Mouse (Mus musculus) midbrain, embryonic 15.5 days (tissue): Measurements from ENCODE around the gene Map3k19. TPM values are rescaled to one million over a fixed set of nuclear protein-coding genes. Genes with fewer than 3 reads are reported as not detected.

Experiments used
- ATAC-seq: fragments of 200-750 bp; cut with Nextera tagmentation; replicated peaks from 2 replicates; pipeline ENCODE4 v1.8.0; 2017; ENCODE audit warnings: moderate TSS enrichment
- H3K27ac ChIP-seq: fragments of 300-500 bp; sonication (generic); 2 replicates; pipeline ENCODE4 v1.5.1; 2015; ENCODE audit warnings: mild to moderate bottlenecking, inconsistent platforms
- H3K27me3 ChIP-seq: fragments of 300-500 bp; sonication (generic); replicated peaks from 2 replicates; pipeline ENCODE4 v1.6.1; 2015; ENCODE audit warnings: inconsistent platforms
- H3K36me3 ChIP-seq: fragments of 300-500 bp; sonication (generic); replicated peaks from 2 replicates; pipeline ENCODE4 v1.6.1; 2015; ENCODE audit warnings: inconsistent platforms
- H3K4me1 ChIP-seq: fragments of 300-500 bp; sonication (generic); 2 replicates; pipeline ENCODE4 v1.6.1; 2015; ENCODE audit warnings: inconsistent platforms
- H3K4me2 ChIP-seq: fragments of 300-500 bp; sonication (generic); 2 replicates; pipeline ENCODE4 v1.6.1; 2015; ENCODE audit warnings: inconsistent platforms, mild to moderate bottlenecking, moderate library complexity
- H3K4me3 ChIP-seq: fragments of 300-500 bp; sonication (generic); 2 replicates; pipeline ENCODE4 v1.5.1; 2015; ENCODE audit warnings: mild to moderate bottlenecking, inconsistent platforms
- H3K9ac ChIP-seq: fragments of 300-500 bp; sonication (generic); 2 replicates; pipeline ENCODE4 v1.6.1; 2015; ENCODE audit warnings: mild to moderate bottlenecking, inconsistent platforms
- H3K9me3 ChIP-seq: fragments of 300-500 bp; sonication (generic); 2 replicates; pipeline ENCODE4 v1.6.1; 2016; ENCODE audit warnings: inconsistent platforms
- WGBS: fragments of 180-500 bp; shearing (Covaris S2); methylation state at CpG from one replicate; pipeline ENCODE4 v1.1.7; 2015; ENCODE audit warnings: mixed read lengths; 5-methylcytosine and 5-hydroxymethylcytosine counted together
- polyA plus RNA-seq: library from polyadenylated mRNA; unstranded; fragments of >200 nt; fragmentation: Nextera tagmentation; extraction: Ambion mirVana; gene quantifications from 2 replicates; pipeline ENCODE4 v1.2.1, GENCODE M21; 2015

Gene Map3k19
- polyA plus RNA-seq, 1 experiment from 2014 or later: 0.58 TPM

DNA sequence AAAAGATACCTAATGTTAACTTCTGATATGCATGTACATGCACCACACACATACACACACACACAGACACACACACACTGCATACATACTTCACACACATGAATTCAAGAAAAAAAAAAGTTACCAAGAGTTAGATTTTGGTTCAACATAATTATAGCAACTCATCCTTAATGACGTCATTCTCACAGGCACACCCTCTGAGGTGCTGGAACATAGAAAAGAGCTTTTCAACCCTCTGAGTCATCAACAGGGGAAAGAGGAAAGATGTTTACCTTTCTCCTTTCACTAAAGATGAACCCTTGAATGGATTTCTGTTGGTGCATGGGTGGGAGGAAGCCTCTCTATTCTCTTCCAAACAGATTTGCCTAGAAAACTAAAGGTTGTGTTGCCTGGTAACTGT, 16.2 kb downstream of the Map3k19 start:
- H3K27me3 ChIP-seq: no peaks in the 10 kb centered on the region
- no peak overlapping the region for H3K4me2 ChIP-seq
- no peak overlapping the region for H3K9ac ChIP-seq
- H3K27ac ChIP-seq: no peak overlapping the region
- H3K9me3 ChIP-seq: no peaks in the 10 kb centered on the region
- peaks cover 4% of the 10 kb centered on the region; the same call in 1 of the 2 replicates for H3K4me1 ChIP-seq
- H3K4me3 ChIP-seq: no peak overlapping the region
- WGBS: 66% methylated on average over 1 of the region's 1 CpGs
- ATAC-seq: no peak
- H3K36me3 ChIP-seq: no peaks in the 10 kb centered on the region

DNA sequence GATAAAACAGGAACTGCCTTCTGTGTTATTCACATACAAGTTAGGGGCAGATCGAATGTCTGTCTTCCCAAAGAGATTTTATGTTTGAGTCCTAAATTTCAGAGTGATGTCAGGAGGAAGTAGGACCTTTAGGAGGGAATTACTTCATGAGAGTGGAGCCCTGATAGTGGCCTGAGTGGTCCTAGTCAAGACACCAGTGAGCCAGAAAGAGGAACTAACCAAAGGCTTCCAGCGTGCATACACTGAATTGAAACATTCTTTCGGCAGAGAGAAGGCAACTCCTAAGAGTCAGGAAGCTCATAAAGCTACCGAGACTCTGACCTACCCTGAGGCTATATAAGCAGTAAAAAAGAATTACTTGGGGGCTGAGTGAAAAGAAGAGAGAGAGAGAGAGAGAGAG, 18.2 kb downstream of the Map3k19 start:
- no peak overlapping the region for H3K4me2 ChIP-seq
- H3K27ac ChIP-seq: no peak overlapping the region
- no peaks in the 10 kb centered on the region for H3K9me3 ChIP-seq
- no peak for ATAC-seq
- no peak overlapping the region for H3K9ac ChIP-seq
- WGBS: 75% methylated on average over 4 of the region's 4 CpGs
- no peak overlapping the region for H3K4me3 ChIP-seq
- H3K27me3 ChIP-seq: no peaks in the 10 kb centered on the region
- H3K4me1 ChIP-seq: peaks cover 4% of the 10 kb centered on the region; the same call in 1 of the 2 replicates
- H3K36me3 ChIP-seq: no peaks in the 10 kb centered on the region

DNA sequence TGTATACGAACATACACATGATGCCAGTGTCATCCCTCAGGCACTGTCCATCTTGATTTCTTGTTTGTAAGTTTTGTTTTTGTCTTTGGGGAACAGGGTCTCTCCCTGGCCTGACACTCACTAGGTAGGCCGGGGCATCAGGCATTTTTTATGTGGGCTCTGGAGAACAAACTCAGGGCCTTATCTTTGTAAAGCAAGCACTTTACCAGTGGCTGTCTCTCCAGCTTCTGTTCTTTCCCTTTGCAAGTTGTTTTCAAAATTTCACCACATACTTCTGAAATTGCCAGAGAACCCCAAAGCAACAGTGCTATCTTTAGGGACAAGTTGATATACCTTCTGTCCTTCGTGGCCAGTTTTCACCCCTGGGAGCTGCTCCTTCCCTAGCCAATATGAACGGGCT, 20.6 kb downstream of the Map3k19 start:
- no peak overlapping the region for H3K9ac ChIP-seq
- H3K27me3 ChIP-seq: no peaks in the 10 kb centered on the region
- no peak overlapping the region for H3K4me2 ChIP-seq
- no peaks in the 10 kb centered on the region for H3K36me3 ChIP-seq
- H3K9me3 ChIP-seq: no peaks in the 10 kb centered on the region
- H3K27ac ChIP-seq: no peak overlapping the region
- H3K4me3 ChIP-seq: no peak overlapping the region
- no peak for ATAC-seq
- peaks cover 4% of the 10 kb centered on the region; the same call in 1 of the 2 replicates for H3K4me1 ChIP-seq
- WGBS: 73% methylated on average over 4 of the region's 4 CpGs

DNA sequence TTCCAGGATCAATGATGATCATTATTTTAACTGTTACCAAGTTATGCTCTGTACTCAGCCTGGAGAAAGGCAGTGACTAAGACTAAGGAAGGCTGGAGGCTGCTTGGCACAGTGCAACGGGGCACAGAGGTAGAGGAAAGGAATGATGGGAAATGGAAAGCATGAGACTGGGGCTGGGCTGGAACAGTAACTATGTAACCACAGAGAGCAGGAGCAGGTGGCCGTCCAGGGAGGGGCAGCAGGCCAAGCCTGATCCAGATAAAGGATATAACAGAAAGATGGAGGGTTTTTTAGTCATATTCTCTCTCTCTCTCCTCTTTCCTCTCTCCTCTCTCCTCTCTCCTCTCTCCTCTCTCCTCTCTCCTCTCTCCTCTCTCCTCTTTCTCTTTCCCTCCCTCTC, 21.1 kb downstream of the Map3k19 start:
- Histone ChIP-seq H3K4me3 (no peak overlapping the region), H3K36me3 (no peaks in the 10 kb centered on the region), H3K4me1 (peaks cover 4% of the 10 kb centered on the region; the same call in 1 of the 2 replicates), H3K4me2 (no peak overlapping the region), H3K27ac (no peak overlapping the region), H3K9me3 (no peaks in the 10 kb centered on the region), H3K27me3 (no peaks in the 10 kb centered on the region), H3K9ac (no peak overlapping the region)
- no peak for ATAC-seq
- 54% methylated on average over 2 of the region's 2 CpGs for WGBS

DNA sequence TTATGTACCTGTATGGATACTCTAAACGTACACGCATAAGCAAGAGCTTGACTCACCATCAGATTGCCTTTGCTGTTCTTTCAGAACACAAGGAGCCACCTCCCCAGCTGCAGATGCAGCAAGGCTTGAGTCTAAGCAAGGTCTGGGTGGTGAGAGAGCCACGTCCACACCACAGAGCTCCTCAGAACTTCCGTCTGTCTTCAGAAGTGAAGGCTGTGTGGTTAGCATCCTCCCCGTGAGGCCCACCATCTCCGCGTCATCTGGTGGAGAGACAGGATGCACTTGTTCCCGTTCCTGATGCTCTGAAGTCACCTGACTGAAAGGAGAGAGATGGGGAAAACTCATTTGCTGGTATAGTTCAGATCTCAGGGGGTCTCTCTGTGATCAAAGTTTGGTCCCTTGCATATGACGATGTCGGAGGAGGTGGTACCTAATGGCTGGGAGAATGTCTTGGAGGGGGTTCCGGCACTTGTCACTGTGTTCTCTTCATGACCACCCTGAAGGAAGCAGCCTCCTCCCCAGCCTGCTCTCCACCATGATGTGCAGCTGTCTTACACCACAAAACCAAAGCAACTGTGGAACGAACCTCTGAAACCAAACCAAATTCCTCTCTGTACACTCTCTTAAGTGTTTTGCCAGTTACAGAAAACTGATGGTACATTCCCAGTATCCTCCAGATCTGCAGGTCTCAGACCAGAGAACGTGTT, 24.5 kb downstream of the Map3k19 start:
- no peaks in the 10 kb centered on the region for H3K36me3 ChIP-seq

DNA sequence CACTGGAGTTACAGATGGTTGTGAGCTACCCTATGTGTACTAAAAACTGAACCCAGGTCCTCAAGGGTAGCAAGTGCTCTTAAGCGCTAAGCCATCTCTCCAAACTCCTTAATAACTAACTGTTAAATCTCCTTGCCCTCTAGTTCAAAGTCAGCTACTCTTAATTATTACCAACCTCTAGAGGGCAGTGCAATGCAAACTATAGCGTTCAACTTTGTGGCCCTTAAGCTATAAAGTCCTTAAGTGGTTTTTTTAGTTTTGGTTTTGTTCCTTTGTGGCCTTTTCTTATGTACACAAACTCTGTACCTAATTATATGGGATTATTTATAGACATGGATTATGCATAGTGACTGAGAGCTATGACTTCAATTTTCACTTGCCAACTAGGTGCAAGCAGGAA, 27.5 kb downstream of the Map3k19 start:
- Histone ChIP-seq H3K4me3 (no peak overlapping the region), H3K27ac (no peak overlapping the region), H3K4me1 (no peaks in the 10 kb centered on the region), H3K27me3 (no peaks in the 10 kb centered on the region), H3K9ac (no peak overlapping the region), H3K4me2 (no peak overlapping the region), H3K36me3 (no peaks in the 10 kb centered on the region), H3K9me3 (no peaks in the 10 kb centered on the region)
- no peak for ATAC-seq
- WGBS: 28% methylated on average over 2 of the region's 2 CpGs

More for the DNA sequence above, 24.5 kb downstream of the Map3k19 start:
- Histone ChIP-seq H3K4me1 (peaks cover 4% of the 10 kb centered on the region; the same call in 1 of the 2 replicates), H3K4me3 (no peak overlapping the region), H3K9me3 (no peaks in the 10 kb centered on the region), H3K27ac (no peak overlapping the region), H3K27me3 (no peaks in the 10 kb centered on the region), H3K4me2 (no peak overlapping the region), H3K9ac (no peak overlapping the region)
- WGBS: 89% methylated on average over 13 of the region's 13 CpGs
- ATAC-seq: no peak

DNA sequence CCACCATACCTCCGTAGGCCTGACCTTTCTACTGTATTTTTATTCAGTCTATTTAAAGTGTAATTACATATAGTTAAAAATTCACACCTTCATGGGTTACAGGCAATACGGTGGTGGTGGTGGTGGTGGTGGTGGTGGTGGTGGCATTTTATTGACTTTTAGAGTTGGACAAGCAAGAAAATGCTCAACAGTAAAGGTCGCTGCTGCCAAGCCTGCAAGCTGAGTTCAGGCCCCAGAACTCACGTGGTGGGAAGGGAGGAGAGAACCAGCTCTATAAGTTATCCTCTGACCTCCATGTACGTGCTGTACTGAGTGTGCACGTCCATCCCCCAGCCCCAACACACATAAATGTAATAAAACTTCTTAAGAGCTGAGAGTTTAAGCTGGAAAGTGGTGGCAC, 38.5 kb downstream of the Map3k19 start:
- ATAC-seq: no peak
- no peaks in the 10 kb centered on the region for H3K9me3 ChIP-seq
- H3K9ac ChIP-seq: no peak overlapping the region
- no peak overlapping the region for H3K4me2 ChIP-seq
- H3K4me1 ChIP-seq: no peaks in the 10 kb centered on the region
- no peak overlapping the region for H3K27ac ChIP-seq
- no peak overlapping the region for H3K4me3 ChIP-seq
- no peaks in the 10 kb centered on the region for H3K36me3 ChIP-seq
- WGBS: 90% methylated on average over 6 of the region's 6 CpGs
- H3K27me3 ChIP-seq: no peaks in the 10 kb centered on the region

DNA sequence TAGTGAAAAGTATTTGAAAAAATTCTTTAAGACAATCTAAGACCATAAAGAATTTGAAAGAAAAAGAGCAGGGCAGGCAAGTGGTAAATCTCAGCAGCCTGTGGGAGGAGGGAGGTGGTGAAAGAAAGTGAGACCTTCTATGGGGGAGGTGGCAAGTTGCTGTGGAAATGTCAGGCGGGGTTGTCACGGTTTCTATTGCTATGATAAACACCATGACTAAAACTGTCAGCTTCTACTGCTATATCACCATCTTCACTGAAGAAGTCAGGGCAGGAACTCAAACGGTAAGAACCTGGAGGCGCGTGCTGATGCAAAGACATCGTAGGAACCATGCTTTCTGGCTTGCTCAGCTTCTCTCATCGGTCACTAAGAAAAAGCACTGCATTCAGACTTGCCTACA, 41.9 kb downstream of the Map3k19 start:
- no peak for ATAC-seq
- 54% methylated on average over 7 of the region's 7 CpGs for whole genome bisulfite sequencing
- Histone ChIP-seq H3K9me3 (no peaks in the 10 kb centered on the region), H3K4me3 (no peak overlapping the region), H3K4me2 (no peak overlapping the region), H3K27me3 (no peaks in the 10 kb centered on the region), H3K9ac (no peak overlapping the region), H3K36me3 (no peaks in the 10 kb centered on the region), H3K27ac (no peak overlapping the region), H3K4me1 (no peaks in the 10 kb centered on the region)

DNA sequence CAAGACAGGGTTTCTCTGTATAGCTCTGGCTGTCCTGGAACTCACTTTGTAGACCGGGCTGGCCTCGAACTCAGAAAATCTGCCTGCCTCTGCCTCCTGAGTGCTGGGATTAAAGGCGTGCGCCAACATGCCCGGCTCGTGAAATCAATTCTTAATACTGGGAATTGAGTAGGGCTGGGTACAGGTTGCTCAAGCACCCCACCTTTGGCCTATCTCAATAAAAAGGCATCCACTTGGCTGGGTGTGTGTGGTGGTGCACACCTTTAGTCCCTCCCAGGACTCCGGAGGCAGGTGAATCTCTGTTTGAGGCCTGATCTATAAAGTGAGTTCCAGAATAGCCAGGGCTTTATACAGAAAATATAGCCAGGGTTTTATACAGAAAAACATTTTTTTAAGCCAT, 46.2 kb downstream of the Map3k19 start:
- H3K27ac ChIP-seq: no peak overlapping the region
- H3K4me3 ChIP-seq: no peak overlapping the region
- no peaks in the 10 kb centered on the region for H3K4me1 ChIP-seq
- H3K4me2 ChIP-seq: no peak overlapping the region
- no peaks in the 10 kb centered on the region for H3K9me3 ChIP-seq
- ATAC-seq: no peak
- 96% methylated on average over 7 of the region's 7 CpGs for WGBS
- H3K27me3 ChIP-seq: no peaks in the 10 kb centered on the region
- no peak overlapping the region for H3K9ac ChIP-seq
- H3K36me3 ChIP-seq: peaks cover 3% of the 10 kb centered on the region; the same call in 1 of the 2 replicates

DNA sequence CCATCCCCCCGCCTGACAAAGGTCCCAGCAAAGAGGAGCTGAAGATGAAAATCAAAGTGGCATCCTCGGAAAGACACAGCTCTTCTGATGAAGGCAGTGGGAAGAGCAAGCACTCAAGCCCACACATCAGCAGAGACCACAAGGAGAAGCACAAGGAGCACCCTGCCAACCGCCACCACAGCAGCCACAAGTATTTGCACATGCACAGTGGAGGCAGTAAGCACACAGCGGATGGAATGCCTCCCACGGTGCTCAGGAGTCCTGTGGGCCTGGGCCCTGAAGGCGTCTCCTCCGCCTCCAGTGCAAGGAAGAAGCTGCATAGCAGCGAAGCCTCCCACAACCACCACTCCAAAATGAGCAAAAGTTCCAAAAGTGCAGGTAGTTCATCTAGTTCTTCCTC, 51.9 kb downstream of the Map3k19 start:
- Histone ChIP-seq H3K9me3 (no peaks in the 10 kb centered on the region), H3K4me2 (no peak overlapping the region), H3K27ac (no peak overlapping the region), H3K27me3 (no peaks in the 10 kb centered on the region), H3K4me1 (no peaks in the 10 kb centered on the region), H3K36me3 (peaks cover 15% of the 10 kb centered on the region), H3K9ac (no peak overlapping the region), H3K4me3 (no peak overlapping the region)
- ATAC-seq: no peak
- WGBS: 83% methylated on average over 8 of the region's 8 CpGs

DNA sequence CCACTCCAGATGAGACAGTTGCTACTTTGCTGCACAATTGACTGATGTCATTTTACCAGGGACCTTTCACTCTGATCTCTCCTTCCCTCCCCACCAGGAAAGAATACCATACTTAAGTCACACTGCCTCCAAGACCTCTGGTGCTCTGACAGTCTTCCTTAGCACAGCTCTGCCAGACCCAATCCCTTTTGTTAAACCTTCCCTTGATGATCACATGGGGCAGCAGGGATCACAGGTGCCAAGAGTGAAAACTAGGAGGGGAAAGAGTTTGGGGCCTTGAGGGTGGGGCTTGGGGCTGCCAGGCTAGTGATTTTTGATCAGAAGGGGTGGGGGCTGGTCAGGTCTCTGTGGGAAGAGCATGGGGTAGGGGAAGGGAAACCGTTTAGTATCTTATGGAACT, 58.1 kb downstream of the Map3k19 start:
- H3K27ac ChIP-seq: no peak overlapping the region
- no peaks in the 10 kb centered on the region for H3K4me1 ChIP-seq
- no peak overlapping the region for H3K4me2 ChIP-seq
- 83% methylated on average over 1 of the region's 1 CpGs for WGBS
- no peaks in the 10 kb centered on the region for H3K27me3 ChIP-seq
- H3K4me3 ChIP-seq: no peak overlapping the region
- H3K9me3 ChIP-seq: no peaks in the 10 kb centered on the region
- H3K36me3 ChIP-seq: peaks cover 8% of the 10 kb centered on the region; the same call in 1 of the 2 replicates
- ATAC-seq: no peak
- no peak overlapping the region for H3K9ac ChIP-seq

DNA sequence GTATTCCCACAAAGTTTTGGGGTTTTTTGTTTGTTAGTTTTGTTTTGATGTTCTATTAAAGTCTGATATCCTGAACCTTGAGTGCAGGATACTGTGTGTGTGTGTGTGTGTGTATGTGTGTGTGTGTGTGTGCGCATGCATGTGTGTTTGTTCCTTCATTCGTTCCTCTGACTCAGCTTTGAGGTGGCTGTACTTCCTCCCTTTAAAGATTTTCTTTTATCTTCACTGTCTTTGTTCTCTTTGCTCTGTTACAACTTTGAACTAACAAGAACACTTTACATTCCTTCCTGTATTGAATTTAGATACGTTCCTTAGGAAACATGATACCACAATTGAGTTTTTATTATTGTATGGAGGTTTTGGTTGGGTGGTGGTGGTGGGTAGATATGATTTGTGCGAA, 58.5 kb downstream of the Map3k19 start:
- no peaks in the 10 kb centered on the region for H3K27me3 ChIP-seq
- no peaks in the 10 kb centered on the region for H3K4me1 ChIP-seq
- no peak overlapping the region for H3K9ac ChIP-seq
- no peak overlapping the region for H3K4me2 ChIP-seq
- no peak overlapping the region for H3K27ac ChIP-seq
- WGBS: 74% methylated on average over 4 of the region's 4 CpGs
- no peak for ATAC-seq
- no peak overlapping the region for H3K4me3 ChIP-seq
- no peaks in the 10 kb centered on the region for H3K9me3 ChIP-seq
- H3K36me3 ChIP-seq: peaks cover 8% of the 10 kb centered on the region; the same call in 1 of the 2 replicates

DNA sequence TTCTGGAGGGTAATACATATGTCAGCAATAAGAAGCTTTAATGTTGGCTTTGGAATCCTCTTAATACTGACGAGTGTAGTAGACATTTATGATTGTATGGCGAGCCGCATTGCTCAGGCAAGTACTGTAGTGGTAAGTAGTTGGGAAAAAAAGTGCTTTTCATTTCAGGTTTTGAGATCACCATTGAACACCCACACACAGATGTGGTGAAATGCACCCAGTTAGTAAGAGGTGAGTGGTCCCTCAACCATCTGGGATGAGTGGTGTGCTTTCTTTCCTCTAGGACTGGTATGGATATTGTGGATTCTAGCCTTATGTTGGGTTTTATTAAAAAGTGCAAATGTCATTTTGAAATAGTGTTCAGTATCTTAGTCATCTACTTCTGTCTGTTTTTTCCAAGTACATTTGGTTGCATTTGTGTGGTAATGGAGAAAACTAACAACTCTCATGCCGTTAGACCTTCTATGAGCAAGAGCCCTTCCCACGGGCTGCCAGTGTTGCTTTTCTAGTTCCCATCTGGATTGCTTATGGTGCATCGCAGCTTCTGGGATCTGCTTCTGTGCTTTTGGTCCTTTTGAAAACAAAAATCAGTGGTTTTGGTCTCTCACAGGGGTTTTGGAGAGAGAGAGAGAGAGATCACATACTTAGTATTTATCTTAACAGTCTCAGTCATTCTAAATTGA, 59.6 kb downstream of the Map3k19 start:
- no peaks in the 10 kb centered on the region for H3K4me1 ChIP-seq

More for the DNA sequence above, 59.6 kb downstream of the Map3k19 start:
- 92% methylated on average over 6 of the region's 6 CpGs for WGBS
- H3K36me3 ChIP-seq: peaks cover 8% of the 10 kb centered on the region; the same call in 1 of the 2 replicates
- no peak overlapping the region for H3K27ac ChIP-seq
- no peaks in the 10 kb centered on the region for H3K9me3 ChIP-seq
- no peaks in the 10 kb centered on the region for H3K27me3 ChIP-seq
- H3K4me3 ChIP-seq: no peak overlapping the region
- ATAC-seq: no peak
- H3K9ac ChIP-seq: no peak overlapping the region
- H3K4me2 ChIP-seq: no peak overlapping the region
